Mouse (Mus musculus) hindbrain, embryonic 13.5 days (tissue): ENCODE measurements around the gene Slc1a2. TPM values are rescaled to one million over a fixed set of nuclear protein-coding genes. Genes with fewer than 3 reads are reported as not detected.

Source experiments
- ATAC-seq: fragments of 200-750 bp; cut with Nextera tagmentation; 2 replicates; pipeline ENCODE4 v1.8.0; 2017; ENCODE audit warnings: moderate TSS enrichment; ENCODE audit not compliant: low FRiP score
- H3K27ac ChIP-seq: fragments of 300-500 bp; sonication (generic); 2 replicates; pipeline ENCODE4 v1.5.1; 2015; ENCODE audit warnings: inconsistent platforms, mild to moderate bottlenecking, moderate library complexity
- H3K27me3 ChIP-seq: fragments of 300-500 bp; sonication (generic); 2 replicates; pipeline ENCODE4 v1.6.1; 2015; ENCODE audit warnings: mild to moderate bottlenecking, inconsistent platforms
- H3K36me3 ChIP-seq: fragments of 300-500 bp; sonication (generic); 2 replicates; pipeline ENCODE4 v1.6.1; 2015; ENCODE audit warnings: mild to moderate bottlenecking, inconsistent platforms
- H3K4me1 ChIP-seq: fragments of 300-500 bp; sonication (generic); replicated peaks from 2 replicates; pipeline ENCODE4 v1.6.1; 2015; ENCODE audit warnings: inconsistent platforms
- H3K4me2 ChIP-seq: fragments of 300-500 bp; sonication (generic); 2 replicates; pipeline ENCODE4 v1.6.1; 2015; ENCODE audit warnings: inconsistent platforms, mild to moderate bottlenecking, moderate library complexity
- H3K4me3 ChIP-seq: fragments of 300-500 bp; sonication (generic); 2 replicates; pipeline ENCODE4 v1.5.1; 2015; ENCODE audit warnings: mild to moderate bottlenecking, inconsistent platforms
- H3K9ac ChIP-seq: fragments of 300-500 bp; sonication (generic); 2 replicates; pipeline ENCODE4 v1.6.1; 2015; ENCODE audit warnings: mild to moderate bottlenecking, inconsistent platforms
- H3K9me3 ChIP-seq: fragments of 300-500 bp; sonication (generic); 2 replicates; pipeline ENCODE4 v1.6.1; 2016; ENCODE audit warnings: inconsistent platforms
- WGBS: fragments of 180-500 bp; shearing (Covaris S2); methylation state at CpG from one replicate; pipeline ENCODE4 v1.1.7; 2015; 5-methylcytosine and 5-hydroxymethylcytosine counted together
- polyA plus RNA-seq: library from polyadenylated mRNA; unstranded; fragments of >200 nt; fragmentation: Nextera tagmentation; extraction: Ambion mirVana; gene quantifications from 2 replicates; pipeline ENCODE4 v1.2.1, GENCODE M21; 2015

Gene Slc1a2
- 19.9 and 25.2 TPM in 2 replicates for polyA plus RNA-seq

DNA sequence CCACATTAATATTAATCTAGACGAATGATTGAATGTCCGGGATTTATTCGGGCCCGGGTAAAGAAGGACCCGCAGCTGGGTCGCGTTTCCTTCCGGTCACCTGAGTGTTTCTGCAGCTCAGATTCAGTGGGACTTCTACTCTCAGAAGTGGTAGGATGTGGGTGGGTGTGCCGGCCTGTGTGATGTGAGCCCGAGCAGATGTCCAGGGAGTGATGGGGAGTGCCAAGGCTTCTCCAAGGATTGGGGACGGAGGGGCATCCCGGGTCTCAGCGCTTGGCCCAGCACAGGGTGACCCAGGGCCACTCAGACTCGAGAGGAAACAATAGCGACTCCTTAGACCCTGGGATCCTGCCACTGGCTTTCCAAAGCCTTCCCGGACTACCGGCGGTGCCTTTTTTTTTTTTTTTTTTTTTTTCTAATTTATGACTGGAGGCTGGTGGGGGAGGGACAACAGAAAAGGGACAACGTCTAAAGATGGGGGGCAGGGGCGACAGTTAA lies at the start of gene Slc1a2:
TSS of gene Slc1a2 (plus strand) at position 497 of the 498 bp plus-strand sequence.
- H3K36me3 ChIP-seq, result no peaks in the 10 kb centered on the region

DNA sequence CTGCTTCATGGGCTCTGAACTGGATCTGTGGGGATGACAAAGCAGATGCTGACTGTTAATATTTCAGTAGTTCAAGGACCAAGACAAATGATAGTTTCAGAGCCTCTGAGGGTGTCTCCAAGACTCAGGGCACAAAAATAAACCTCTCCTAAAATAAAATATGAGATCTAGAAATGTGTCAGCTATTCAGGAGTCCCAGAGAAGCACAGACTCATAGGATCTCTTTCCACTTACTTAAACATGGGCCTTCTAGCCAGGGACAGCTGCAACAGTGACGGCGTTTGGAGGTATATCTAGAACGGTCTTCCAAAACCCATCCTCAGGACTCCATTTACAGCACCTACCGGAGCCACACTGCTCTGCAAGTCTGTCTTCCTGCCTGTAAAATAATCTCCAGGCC lies 48.0 kb upstream of the Slc1a2 start:
- Histone ChIP-seq H3K4me1 (no peaks in the 10 kb centered on the region), H3K27me3 (no peaks in the 10 kb centered on the region), H3K9me3 (no peaks in the 10 kb centered on the region), H3K27ac (no peak overlapping the region), H3K4me2 (no peak overlapping the region), H3K9ac (no peak overlapping the region), H3K36me3 (no peaks in the 10 kb centered on the region), H3K4me3 (no peak overlapping the region)
- WGBS, result 91% methylated on average over 4 of the region's 4 CpGs
- no peak for ATAC-seq

More for the DNA sequence above, at the start of gene Slc1a2:
- Histone ChIP-seq H3K27me3 (0 out of 2 replicates have a peak, but pooled peaks cover 3% of the 10 kb centered on the region), H3K4me2 (peak within 1 kb of the TSS; percentile 73), H3K27ac (peak within 1 kb of the TSS; percentile 96), H3K9me3 (no peaks in the 10 kb centered on the region), H3K9ac (peak within 1 kb of the TSS; percentile 88), H3K4me3 (peak within 1 kb of the TSS; percentile 76), H3K4me1 (peaks cover 58% of the 10 kb centered on the region)
- WGBS, result under 1% methylated on average over 20 of the region's 20 CpGs
- peak; percentile 40 for ATAC-seq

GRCm38 (mm10) chr2:102616637-102617036 lies 41.8 kb upstream of the Slc1a2 start:
- 82% methylated on average over 2 of the region's 2 CpGs for WGBS
- Histone ChIP-seq H3K9ac (no peak overlapping the region), H3K27ac (no peak overlapping the region), H3K9me3 (no peaks in the 10 kb centered on the region), H3K27me3 (no peaks in the 10 kb centered on the region), H3K36me3 (no peaks in the 10 kb centered on the region), H3K4me2 (no peak overlapping the region), H3K4me1 (no peaks in the 10 kb centered on the region), H3K4me3 (no peak overlapping the region)
- no peak for ATAC-seq

GRCm38 (mm10) chr2:102620744-102621429 lies 37.6 kb upstream of the Slc1a2 start:
- no peaks in the 10 kb centered on the region for H3K36me3 ChIP-seq
- no peak overlapping the region for H3K9ac ChIP-seq
- H3K9me3 ChIP-seq, result no peaks in the 10 kb centered on the region
- WGBS, result 41% methylated on average over 12 of the region's 12 CpGs
- ATAC-seq, result no peak
- H3K4me2 ChIP-seq, result no peak overlapping the region
- H3K4me1 ChIP-seq, result no peaks in the 10 kb centered on the region
- H3K4me3 ChIP-seq, result no peak overlapping the region
- H3K27ac ChIP-seq, result no peak overlapping the region
- no peaks in the 10 kb centered on the region for H3K27me3 ChIP-seq

GRCm38 (mm10) chr2:102622176-102622575 lies 36.3 kb upstream of the Slc1a2 start:
- H3K9ac ChIP-seq, result no peak overlapping the region
- no peak overlapping the region for H3K4me2 ChIP-seq
- H3K4me3 ChIP-seq, result no peak overlapping the region
- 90% methylated on average over 5 of the region's 5 CpGs for WGBS
- H3K27ac ChIP-seq, result no peak overlapping the region
- ATAC-seq, result no peak
- no peaks in the 10 kb centered on the region for H3K4me1 ChIP-seq
- H3K36me3 ChIP-seq, result no peaks in the 10 kb centered on the region
- no peaks in the 10 kb centered on the region for H3K27me3 ChIP-seq
- H3K9me3 ChIP-seq, result no peaks in the 10 kb centered on the region

- Histone ChIP-seq H3K9me3 (no peaks in the 10 kb centered on the region), H3K4me3 (no peak overlapping the region), H3K9ac (no peak overlapping the region), H3K36me3 (no peaks in the 10 kb centered on the region), H3K4me1 (no peaks in the 10 kb centered on the region), H3K27ac (no peak overlapping the region), H3K27me3 (no peaks in the 10 kb centered on the region), H3K4me2 (no peak overlapping the region)
- no peak for ATAC-seq
Measured at GRCm38 (mm10) chr2:102622943-102623342, 35.5 kb upstream of the Slc1a2 start.

DNA sequence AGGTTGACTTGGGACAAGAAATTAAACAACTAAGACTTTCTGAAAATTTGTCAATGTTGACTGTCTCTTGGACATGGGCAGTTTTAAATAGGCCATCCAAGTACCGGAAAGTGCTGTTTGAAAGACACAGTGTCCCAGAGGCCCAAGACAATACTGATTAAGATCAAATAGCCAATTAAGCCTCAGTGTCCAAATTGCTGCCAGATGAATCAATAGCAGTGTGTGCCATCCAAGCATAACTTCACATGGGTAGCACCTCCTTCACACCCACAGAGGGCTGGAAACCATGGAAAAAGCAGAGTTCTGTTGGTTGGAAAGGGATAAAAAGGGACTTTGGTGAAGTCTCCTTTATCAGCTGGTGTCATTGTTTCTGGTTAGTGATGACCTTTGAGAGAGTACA lies 33.9 kb upstream of the Slc1a2 start:
- H3K27ac ChIP-seq, result no peak overlapping the region
- WGBS, result 76% methylated on average over 1 of the region's 1 CpGs
- no peak overlapping the region for H3K4me2 ChIP-seq
- no peaks in the 10 kb centered on the region for H3K4me1 ChIP-seq
- H3K4me3 ChIP-seq, result no peak overlapping the region
- H3K36me3 ChIP-seq, result no peaks in the 10 kb centered on the region
- no peak for ATAC-seq
- no peak overlapping the region for H3K9ac ChIP-seq
- no peaks in the 10 kb centered on the region for H3K27me3 ChIP-seq
- no peaks in the 10 kb centered on the region for H3K9me3 ChIP-seq

- Histone ChIP-seq H3K4me2 (no peak overlapping the region), H3K27me3 (no peaks in the 10 kb centered on the region), H3K27ac (no peak overlapping the region), H3K9me3 (no peaks in the 10 kb centered on the region), H3K4me3 (no peak overlapping the region), H3K36me3 (no peaks in the 10 kb centered on the region), H3K9ac (no peak overlapping the region), H3K4me1 (no peaks in the 10 kb centered on the region)
- ATAC-seq, result no peak
- 91% methylated on average over 4 of the region's 4 CpGs for WGBS
Measured at GRCm38 (mm10) chr2:102632361-102632760, 26.1 kb upstream of the Slc1a2 start.

- H3K27ac ChIP-seq, result no peak overlapping the region
- ATAC-seq, result no peak
Measured at GRCm38 (mm10) chr2:102634010-102634409, 24.4 kb upstream of the Slc1a2 start.

DNA sequence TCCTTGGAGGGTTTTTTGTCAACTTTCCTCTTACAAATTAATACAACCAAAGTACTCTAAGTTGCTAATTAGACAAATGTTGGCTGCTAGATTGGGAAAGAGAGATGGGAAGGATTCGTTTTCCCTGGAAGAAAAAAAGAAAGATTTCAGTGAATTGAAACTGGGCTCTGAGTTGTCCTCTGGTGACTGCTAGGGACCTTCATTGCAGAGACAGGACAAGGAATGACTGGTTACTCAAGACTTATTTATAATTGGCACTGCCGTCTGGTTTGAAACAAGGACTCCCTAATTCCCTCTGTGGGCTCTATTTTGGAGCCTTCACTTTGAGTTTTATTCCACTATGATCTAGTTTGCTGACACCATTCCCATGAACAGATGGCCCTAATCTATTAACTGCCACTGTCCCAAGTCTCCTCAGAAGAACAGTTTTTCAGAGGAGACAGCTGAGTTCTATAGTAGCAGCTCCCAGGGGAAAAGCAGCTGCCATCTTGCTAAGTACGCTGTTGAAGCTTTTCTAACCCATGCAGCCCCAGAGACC lies 22.9 kb upstream of the Slc1a2 start:
- H3K36me3 ChIP-seq, result no peaks in the 10 kb centered on the region
- 64% methylated on average over 3 of the region's 3 CpGs for WGBS
- ATAC-seq, result no peak

More at GRCm38 (mm10) chr2:102634010-102634409, 24.4 kb upstream of the Slc1a2 start:
- Histone ChIP-seq H3K4me3 (no peak overlapping the region), H3K4me2 (no peak overlapping the region), H3K9ac (no peak overlapping the region), H3K4me1 (peaks cover 12% of the 10 kb centered on the region; the same call in 1 of the 2 replicates), H3K9me3 (no peaks in the 10 kb centered on the region), H3K36me3 (no peaks in the 10 kb centered on the region), H3K27me3 (no peaks in the 10 kb centered on the region)
- 88% methylated on average over 1 of the region's 1 CpGs for WGBS

DNA sequence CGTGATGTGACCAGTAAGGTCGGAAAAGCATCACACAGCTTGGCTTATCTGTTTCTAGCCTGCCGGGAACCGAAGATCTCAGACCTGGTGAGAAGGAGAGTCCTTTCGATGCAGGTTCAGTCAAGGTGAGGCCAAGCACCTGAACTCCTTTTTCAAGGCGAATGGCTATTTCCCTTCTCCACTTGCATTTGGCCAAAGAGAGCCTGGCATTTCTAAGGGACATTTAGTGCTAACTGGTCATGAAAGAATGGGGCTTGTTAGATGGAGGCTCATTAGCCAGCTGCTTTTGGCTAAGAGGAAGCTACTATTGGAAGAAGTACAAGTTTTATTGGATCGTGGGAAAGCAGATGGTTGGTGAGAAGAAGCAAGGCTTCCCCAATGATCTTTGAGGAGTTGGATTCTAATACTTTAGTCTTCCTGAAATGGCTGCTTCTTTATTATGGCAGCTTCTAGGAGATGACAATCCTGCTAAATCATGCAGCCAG lies 22.3 kb upstream of the Slc1a2 start:
- no peaks in the 10 kb centered on the region for H3K27me3 ChIP-seq
- H3K27ac ChIP-seq, result no peak overlapping the region
- no peak overlapping the region for H3K9ac ChIP-seq
- no peaks in the 10 kb centered on the region for H3K9me3 ChIP-seq
- H3K4me3 ChIP-seq, result no peak overlapping the region
- H3K36me3 ChIP-seq, result no peaks in the 10 kb centered on the region
- ATAC-seq, result no peak
- no peak overlapping the region for H3K4me2 ChIP-seq
- peaks cover 15% of the 10 kb centered on the region; the same call in 1 of the 2 replicates for H3K4me1 ChIP-seq
- WGBS, result 89% methylated on average over 7 of the region's 7 CpGs

More for the DNA sequence above, 22.9 kb upstream of the Slc1a2 start:
- no peaks in the 10 kb centered on the region for H3K27me3 ChIP-seq
- H3K27ac ChIP-seq, result no peak overlapping the region
- H3K9ac ChIP-seq, result no peak overlapping the region
- no peak overlapping the region for H3K4me2 ChIP-seq
- H3K4me3 ChIP-seq, result no peak overlapping the region
- no peaks in the 10 kb centered on the region for H3K9me3 ChIP-seq
- peaks cover 15% of the 10 kb centered on the region; the same call in 1 of the 2 replicates for H3K4me1 ChIP-seq

DNA sequence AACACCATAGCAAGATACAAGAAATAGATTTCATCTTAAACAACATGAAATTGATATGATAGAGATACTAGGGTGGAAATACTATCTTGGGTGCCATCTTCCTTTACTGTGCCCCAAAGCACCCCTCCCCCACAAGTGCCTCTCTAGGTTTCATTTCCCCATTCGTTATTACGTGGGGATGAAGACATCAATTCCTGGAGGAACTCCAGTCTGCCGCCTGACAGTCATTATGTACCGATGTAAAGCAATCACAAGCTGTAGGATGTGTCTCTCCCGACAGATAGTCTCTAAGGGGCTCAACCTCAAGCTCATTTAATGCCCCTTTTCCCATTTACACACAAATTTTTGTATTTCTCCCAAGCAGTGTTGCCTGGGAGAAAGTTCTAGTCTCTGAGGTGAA lies 20.3 kb upstream of the Slc1a2 start:
- 26% methylated on average over 5 of the region's 5 CpGs for WGBS
- ATAC-seq, result no peak
- Histone ChIP-seq H3K9ac (no peak overlapping the region), H3K4me3 (no peak overlapping the region), H3K9me3 (no peaks in the 10 kb centered on the region), H3K4me2 (no peak overlapping the region), H3K27ac (peak overlapping the region; percentile 25; the same call in 1 of the 2 replicates), H3K4me1 (peaks cover 15% of the 10 kb centered on the region; the same call in 1 of the 2 replicates), H3K36me3 (no peaks in the 10 kb centered on the region), H3K27me3 (no peaks in the 10 kb centered on the region)
